22 mouse cellular contexts compared by ENCODE assay signal in genomic region chr1:58962865-58963264, GRCm38 (mm10). TPM values are rescaled to one million over a fixed set of nuclear protein-coding genes. Genes with fewer than 3 reads are reported as not detected.
A peak's percentile ranks its signal among the peaks of the same experiment; 100 is the strongest.
DNase-seq lines count a peak whose midpoint lies in the region; ATAC-seq and TF ChIP-seq lines count a peak whose summit lies in the region.
"Had no signal": no experiment of that assay in that cellular context is flagged by ENCODE, and none has a peak within 500 bp of the region (broad histone marks: within the 10 kb centered on the region; RNA-seq: fewer than 3 reads in every experiment).

No protein-coding gene starts in this region.

- no peak overlapping the region for H3K9ac ChIP-seq in heart, embryonic 13.5 days
- H3K9ac ChIP-seq in heart, adult 2 months (ENCODE audit: low read depth, low read length): no peak overlapping the region
- H3K9ac ChIP-seq in liver, embryonic 15.5 days: peak overlapping the region; percentile 61
- H3K9ac ChIP-seq in intestine, embryonic 15.5 days: no peak overlapping the region
- H3K9ac ChIP-seq: embryonic facial prominence, embryonic 15.5 days; hindbrain, embryonic 14.5 days; midbrain, embryonic 13.5 days had no signal

- DNase-seq in heart, adult 2 months: no peak
- no peak for DNase-seq in Muller cell, postnatal 12 days (ENCODE audit: inconsistent ontology term)
- DNase-seq: adrenal gland, postnatal 10 days; B cell, adult 2 months; heart, postnatal 4 days; right cerebral cortex, postnatal 14 days; thymus, postnatal 14 days had no signal

- H3K27me3 ChIP-seq in heart, embryonic 13.5 days (replicated peaks): no peaks in the 10 kb centered on the region
- H3K27me3 ChIP-seq in heart, adult 2 months (ENCODE audit: control insufficient read depth, insufficient read depth, low read length): no peaks in the 10 kb centered on the region
- H3K27me3 ChIP-seq in liver, embryonic 15.5 days: no peaks in the 10 kb centered on the region
- H3K27me3 ChIP-seq in intestine, embryonic 15.5 days (replicated peaks): no peaks in the 10 kb centered on the region
- H3K27me3 ChIP-seq: CH12.LX; embryonic facial prominence, embryonic 15.5 days; midbrain, embryonic 13.5 days had no signal

- H3K79me2 ChIP-seq in heart, adult 2 months (replicated peaks; ENCODE audit: control insufficient read depth, insufficient read depth, low read length): peaks cover 6% of the 10 kb centered on the region

- TF ChIP-seq CTCF in heart, adult 2 months (IDR thresholded peaks at IDR 0.05): no peak

- no peaks in the 10 kb centered on the region; the same call in 1 of the 2 replicates for H3K36me3 ChIP-seq in heart, embryonic 13.5 days
- H3K36me3 ChIP-seq in heart, adult 2 months (ENCODE audit: control insufficient read depth, insufficient read depth, low read length): peaks cover 32% of the 10 kb centered on the region
- H3K36me3 ChIP-seq in liver, embryonic 15.5 days (replicated peaks): peaks cover 27% of the 10 kb centered on the region
- H3K36me3 ChIP-seq in intestine, embryonic 15.5 days: no peaks in the 10 kb centered on the region
- H3K36me3 ChIP-seq: embryonic facial prominence, embryonic 15.5 days; limb, embryonic 10.5 days; midbrain, embryonic 13.5 days had no signal

- ATAC-seq in heart, embryonic 13.5 days (ENCODE audit: extremely low read depth, insufficient number of reproducible peaks, low FRiP score, low TSS enrichment): no peak
- peak; percentile 28 for ATAC-seq in erythroid progenitor cell, adult 5-6 weeks (replicated peaks; ENCODE audit: low FRiP score, poor library complexity, severe bottlenecking)
- ATAC-seq in liver, embryonic 15.5 days (ENCODE audit: insufficient read depth): peak; percentile 70
- ATAC-seq in intestine, embryonic 15.5 days: no peak
- ATAC-seq in cerebellum, adult (ENCODE audit: insufficient number of reproducible peaks, low FRiP score, low TSS enrichment): no peak
- ATAC-seq: activated CD4-positive, CD25-positive, alpha-beta regulatory T cell, adult 4 months; inflammation-experienced regulatory T-cells, adult 6 months; lung, postnatal 0 days; midbrain, embryonic 13.5 days had no signal

- no peak overlapping the region for H3K4me3 ChIP-seq in heart, embryonic 13.5 days
- H3K4me3 ChIP-seq in heart, adult 2 months: no peak overlapping the region
- H3K4me3 ChIP-seq in liver, embryonic 15.5 days (replicated peaks): peak overlapping the region; percentile 33
- H3K4me3 ChIP-seq in intestine, embryonic 15.5 days (replicated peaks): no peak overlapping the region
- H3K4me3 ChIP-seq: embryonic facial prominence, embryonic 15.5 days; limb, embryonic 10.5 days; midbrain, embryonic 13.5 days had no signal

- no peak for TF ChIP-seq POLR2A in heart, adult 2 months (IDR thresholded peaks at IDR 0.05; ENCODE audit: insufficient read depth, low read depth, low read length)

- no peak for TF ChIP-seq EP300 in heart, adult 2 months (IDR thresholded peaks at IDR 0.05; ENCODE audit: insufficient read depth, low read depth, low read length)

- peaks cover 87% of the 10 kb centered on the region for H3K4me1 ChIP-seq in heart, embryonic 13.5 days
- peaks cover 24% of the 10 kb centered on the region for H3K4me1 ChIP-seq in heart, adult 2 months (ENCODE audit: control insufficient read depth, insufficient read depth, low read length)
- H3K4me1 ChIP-seq in liver, embryonic 15.5 days (replicated peaks): peaks cover 97% of the 10 kb centered on the region
- H3K4me1 ChIP-seq in intestine, embryonic 15.5 days (replicated peaks): no peaks in the 10 kb centered on the region

- H3K9me3 ChIP-seq in heart, embryonic 13.5 days: no peaks in the 10 kb centered on the region
- H3K9me3 ChIP-seq in liver, embryonic 15.5 days (replicated peaks): no peaks in the 10 kb centered on the region
- H3K9me3 ChIP-seq in intestine, embryonic 15.5 days: no peaks in the 10 kb centered on the region
- H3K9me3 ChIP-seq: embryonic facial prominence, embryonic 15.5 days; G1E; limb, embryonic 10.5 days; midbrain, embryonic 13.5 days had no signal

- H3K27ac ChIP-seq in heart, embryonic 13.5 days (replicated peaks): peak overlapping the region; percentile 45; the same call in 1 of the 2 replicates
- no peak overlapping the region for H3K27ac ChIP-seq in heart, adult 2 months
- peak overlapping the region; percentile 98 for H3K27ac ChIP-seq in liver, embryonic 15.5 days (replicated peaks)
- H3K27ac ChIP-seq in intestine, embryonic 15.5 days: no peak overlapping the region
- H3K27ac ChIP-seq: embryonic facial prominence, embryonic 15.5 days; hindbrain, embryonic 14.5 days; kidney, postnatal 0 days; limb, embryonic 10.5 days; midbrain, embryonic 13.5 days had no signal

- intact Hi-C loops in heart, adult 2 months (cut with DNase I): no loop called here

- peak overlapping the region; percentile 29 for H3K4me2 ChIP-seq in heart, embryonic 13.5 days
- H3K4me2 ChIP-seq in liver, embryonic 15.5 days: peak overlapping the region; percentile 63
- no peak overlapping the region for H3K4me2 ChIP-seq in intestine, embryonic 15.5 days (replicated peaks)
- H3K4me2 ChIP-seq: embryonic facial prominence, embryonic 15.5 days; hindbrain, embryonic 14.5 days; midbrain, embryonic 13.5 days had no signal

RNA-seq across cellular contexts. Expression of gene Trak2, which starts 10.4 kb away (rescaled TPM):
- polyA plus RNA-seq in heart, embryonic 13.5 days (2015; fragmentation: Nextera tagmentation; extraction: Ambion mirVana): 24.9 and 25.4 TPM in 2 replicates
- 100 to 1,000 TPM; 179 to 232 TPM for total RNA-seq in heart, adult 2 months (2021)
- 71.4 and 94.1 TPM in 2 replicates for polyA plus RNA-seq in heart, adult 2 months (2012; rRNA removed)
- total RNA-seq in erythroid progenitor cell, adult 5-6 weeks (2015; ENCODE audit: low replicate concordance): 453 and 558 TPM in 2 replicates
- total RNA-seq in erythroid progenitor cell, adult 5-6 weeks (2017; ENCODE audit: low replicate concordance): 520 and 536 TPM in 2 replicates
- 53.1 and 57.4 TPM in 2 replicates for polyA plus RNA-seq in liver, embryonic 15.5 days (2015; fragmentation: Nextera tagmentation; extraction: Ambion mirVana)
- polyA plus RNA-seq in intestine, embryonic 15.5 days (2015; fragmentation: Nextera tagmentation; extraction: Ambion mirVana): 11.5 and 12.0 TPM in 2 replicates

RNA-seq across cellular contexts. Expression of gene Stradb, which starts 10.5 kb away (rescaled TPM):
- 24.1 and 27.4 TPM in 2 replicates for polyA plus RNA-seq in heart, embryonic 13.5 days (2015; fragmentation: Nextera tagmentation; extraction: Ambion mirVana)
- 10 to 100 TPM; 61.3 to 81.4 TPM for total RNA-seq in heart, adult 2 months (2021)
- polyA plus RNA-seq in heart, adult 2 months (2012; rRNA removed): 28.5 and 47.3 TPM in 2 replicates
- total RNA-seq in erythroid progenitor cell, adult 5-6 weeks (2015; ENCODE audit: low replicate concordance): 237 and 245 TPM in 2 replicates
- 160 and 184 TPM in 2 replicates for total RNA-seq in erythroid progenitor cell, adult 5-6 weeks (2017; ENCODE audit: low replicate concordance)
- 48.9 and 51.7 TPM in 2 replicates for polyA plus RNA-seq in liver, embryonic 15.5 days (2015; fragmentation: Nextera tagmentation; extraction: Ambion mirVana)
- polyA plus RNA-seq in intestine, embryonic 15.5 days (2015; fragmentation: Nextera tagmentation; extraction: Ambion mirVana): 21.3 and 23.1 TPM in 2 replicates

Comparison
In these comparisons a context has a peak if more than half of its experiments do, and no peak if none do; other contexts are left out.
1. H3K27ac ChIP-seq: peak in heart, embryonic 13.5 days (single experiment) and liver, embryonic 15.5 days (single experiment); none in heart, adult 2 months (single experiment) and intestine, embryonic 15.5 days (single experiment).
2. ATAC-seq: peak in erythroid progenitor cell, adult 5-6 weeks (single experiment) and liver, embryonic 15.5 days (single experiment); none in heart, embryonic 13.5 days (single experiment), intestine, embryonic 15.5 days (single experiment) and cerebellum, adult (single experiment).